Mouse (Mus musculus): Measurements from ENCODE around the gene Trim14. TPM values are rescaled to one million over a fixed set of nuclear protein-coding genes. Genes with fewer than 3 reads are reported as not detected.

Gene Trim14
- total RNA-seq, 2 experiments from 2014 or later = 0.42 to 0.54 TPM

GRCm38 (mm10) chr4:46489028-46489925 is 46.7 kb downstream of the Trim14 start, which contains the start of gene Nans:
TSS of gene Nans (plus strand) at chr4:46489248.
- DNase-seq (ENCODE audit: extremely low spot score in 1 of 2, low spot score in 1 of 2) = peak; percentile 82 to 83

DNA sequence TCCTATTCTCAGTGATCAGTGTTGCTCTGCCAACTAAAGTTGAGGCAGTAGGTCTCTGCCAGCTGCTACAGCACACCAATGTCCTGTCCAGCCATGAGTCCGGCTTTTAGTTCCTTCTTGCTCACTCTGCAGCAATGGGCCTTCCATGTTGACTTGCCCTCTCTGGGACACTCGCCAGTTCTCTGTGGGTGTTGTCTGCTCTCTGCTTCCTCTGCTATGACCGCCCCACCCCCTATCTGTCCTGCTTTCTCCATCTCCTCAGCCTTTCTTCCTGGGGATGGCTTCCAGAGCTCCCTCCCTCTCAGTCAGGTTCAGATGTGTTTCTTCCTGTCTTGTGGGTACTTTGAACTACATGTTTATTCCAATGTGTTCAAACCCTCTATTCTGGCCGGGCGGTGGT is 48.6 kb downstream of the Trim14 start:
- no peak for DNase-seq (ENCODE audit: extremely low spot score in 1 of 2, low spot score in 1 of 2)

DNA sequence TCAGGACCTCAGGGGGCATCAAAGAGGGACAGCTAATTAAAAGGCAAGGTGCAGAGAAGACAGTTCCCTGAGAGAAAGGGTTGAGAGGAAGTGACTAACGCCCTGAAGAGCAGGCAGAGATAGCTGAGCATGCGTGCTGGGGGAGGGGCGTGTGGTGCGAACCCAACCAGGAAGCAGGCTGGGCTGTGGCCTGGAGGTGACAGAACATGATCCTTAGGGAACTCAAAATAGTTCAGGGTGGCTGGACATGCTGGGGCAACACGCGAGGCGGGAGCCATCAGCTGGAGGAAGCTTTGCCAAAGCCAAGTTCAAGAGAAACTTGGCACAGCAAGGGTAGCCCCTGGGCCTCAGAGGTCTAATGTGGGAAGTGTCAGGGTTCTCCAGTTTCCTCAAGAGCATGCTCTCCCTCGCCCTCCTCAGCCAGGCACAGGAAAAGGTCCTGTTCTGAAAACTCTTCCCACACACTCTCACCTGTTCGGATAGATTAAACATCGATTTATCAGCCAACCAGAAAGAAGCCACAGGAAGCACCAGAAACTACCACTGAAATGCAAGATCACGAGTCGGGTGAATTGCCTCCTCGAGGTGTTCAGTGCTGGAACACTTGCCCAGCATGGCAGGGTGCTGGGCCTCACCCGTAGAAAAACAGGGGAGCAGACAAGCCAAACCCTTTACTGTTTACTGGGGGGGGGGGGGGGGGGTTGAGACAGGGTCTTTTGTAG is 50.1 kb downstream of the Trim14 start:
- peak in 1 of 2 experiments; percentile 21 for DNase-seq (ENCODE audit: extremely low spot score in 1 of 2, low spot score in 1 of 2)

DNA sequence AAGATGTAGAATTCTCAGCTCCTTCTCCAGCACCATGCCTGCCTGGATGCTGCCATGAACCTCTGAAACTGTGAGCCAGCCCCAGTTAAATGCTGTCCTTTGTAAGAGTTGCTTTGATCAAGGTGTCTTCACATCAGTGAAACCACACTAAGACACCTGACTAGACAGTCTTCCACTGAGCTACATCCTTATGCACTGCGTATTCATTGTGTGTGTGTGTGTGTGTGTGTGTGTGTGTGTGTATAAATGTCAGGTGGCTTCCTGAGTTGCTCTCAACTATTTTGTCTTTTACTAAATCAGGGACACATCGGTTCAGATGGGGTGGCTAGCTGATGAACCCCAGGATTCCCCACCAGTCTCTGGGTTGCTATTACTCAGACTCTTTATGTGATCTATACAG is 56.9 kb downstream of the Trim14 start:
- no peak for DNase-seq (ENCODE audit: extremely low spot score in 1 of 2, low spot score in 1 of 2)

- no peak for DNase-seq (ENCODE audit: extremely low spot score in 1 of 2, low spot score in 1 of 2)
These were observed 60.8 kb downstream of the Trim14 start for GRCm38 (mm10) chr4:46475101-46475500.

- DNase-seq (ENCODE audit: extremely low spot score in 1 of 2, low spot score in 1 of 2) = no peak
These were observed 70.2 kb downstream of the Trim14 start for GRCm38 (mm10) chr4:46465740-46466139.

DNA sequence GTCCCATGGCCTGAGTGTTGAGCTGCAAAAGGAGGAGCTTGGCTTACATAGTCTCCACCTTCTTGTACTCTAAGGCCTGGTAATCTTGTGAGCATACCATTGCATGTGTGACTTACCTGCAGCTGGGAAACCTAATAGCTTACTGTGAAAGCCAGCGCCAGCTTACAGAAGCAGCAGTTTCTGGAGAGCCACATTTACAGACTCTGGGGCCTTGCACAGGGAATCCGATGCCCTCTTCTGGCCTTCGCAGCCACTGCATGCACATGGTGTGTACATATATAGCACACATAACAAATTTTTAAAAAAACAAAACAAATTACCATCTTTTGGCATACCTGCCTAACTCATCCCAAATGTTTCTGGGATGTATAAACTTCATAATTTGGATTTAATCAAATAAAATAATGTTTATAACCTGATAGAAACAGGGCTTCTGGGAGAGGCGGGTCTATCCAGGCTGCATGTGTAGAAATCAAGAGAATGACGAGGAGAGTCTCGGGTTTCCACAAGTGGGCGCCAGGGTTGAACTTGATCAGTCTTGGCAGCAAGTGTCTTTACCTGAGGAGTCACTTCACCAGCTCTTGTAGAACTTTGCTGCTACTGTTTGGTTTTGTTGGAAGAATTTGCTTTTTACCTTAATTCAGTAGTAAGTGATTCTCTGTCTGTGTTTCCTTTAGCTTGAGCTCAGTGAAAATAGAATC is 72.7 kb downstream of the Trim14 start:
- DNase-seq (ENCODE audit: extremely low spot score in 1 of 2, low spot score in 1 of 2) = no peak

DNA sequence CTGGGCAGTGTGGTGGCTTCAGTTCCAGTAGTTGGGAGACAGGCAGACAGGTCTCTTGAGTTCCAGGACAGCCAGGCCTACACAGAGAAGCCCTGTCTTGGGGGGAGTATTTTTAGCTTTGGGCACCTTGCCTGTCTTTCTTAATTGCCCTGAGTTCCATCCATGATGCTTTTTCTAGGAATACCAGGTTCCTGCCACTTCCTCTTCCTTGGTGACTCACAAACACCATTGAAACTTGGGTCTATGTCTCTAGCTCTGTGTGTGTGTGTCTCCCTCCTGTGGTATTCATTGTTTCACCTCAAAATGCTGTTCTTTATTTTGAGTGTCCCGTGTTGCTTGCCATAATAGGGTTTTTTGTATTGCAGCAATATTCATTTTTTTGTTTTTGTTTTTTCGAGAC is 77.5 kb downstream of the Trim14 start:
- no peak for DNase-seq (ENCODE audit: extremely low spot score in 1 of 2, low spot score in 1 of 2)

DNA sequence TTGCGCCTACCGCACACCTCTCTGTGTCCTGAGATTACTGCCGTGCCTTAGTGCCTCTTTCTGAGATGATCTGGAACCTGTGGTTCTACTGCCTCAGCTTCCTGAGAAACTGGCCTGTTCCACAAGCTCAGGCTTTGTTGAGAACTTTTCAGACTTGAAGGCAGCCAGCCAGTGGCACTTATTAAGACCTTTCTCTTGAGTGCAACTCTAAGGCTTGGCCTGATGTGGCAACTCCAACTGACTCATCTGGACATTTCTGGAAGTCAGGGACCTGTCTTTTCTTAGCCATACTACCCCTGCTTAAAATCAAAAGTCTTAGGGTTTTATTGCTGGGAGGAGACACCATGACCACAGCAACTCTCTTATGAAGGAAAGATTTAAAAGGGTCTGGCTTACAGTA is 78.8 kb downstream of the Trim14 start:
- no peak for DNase-seq (ENCODE audit: extremely low spot score in 1 of 2, low spot score in 1 of 2)

- no peak for DNase-seq (ENCODE audit: extremely low spot score in 1 of 2, low spot score in 1 of 2)
These were observed 79.2 kb downstream of the Trim14 start for GRCm38 (mm10) chr4:46456762-46457161.

DNA sequence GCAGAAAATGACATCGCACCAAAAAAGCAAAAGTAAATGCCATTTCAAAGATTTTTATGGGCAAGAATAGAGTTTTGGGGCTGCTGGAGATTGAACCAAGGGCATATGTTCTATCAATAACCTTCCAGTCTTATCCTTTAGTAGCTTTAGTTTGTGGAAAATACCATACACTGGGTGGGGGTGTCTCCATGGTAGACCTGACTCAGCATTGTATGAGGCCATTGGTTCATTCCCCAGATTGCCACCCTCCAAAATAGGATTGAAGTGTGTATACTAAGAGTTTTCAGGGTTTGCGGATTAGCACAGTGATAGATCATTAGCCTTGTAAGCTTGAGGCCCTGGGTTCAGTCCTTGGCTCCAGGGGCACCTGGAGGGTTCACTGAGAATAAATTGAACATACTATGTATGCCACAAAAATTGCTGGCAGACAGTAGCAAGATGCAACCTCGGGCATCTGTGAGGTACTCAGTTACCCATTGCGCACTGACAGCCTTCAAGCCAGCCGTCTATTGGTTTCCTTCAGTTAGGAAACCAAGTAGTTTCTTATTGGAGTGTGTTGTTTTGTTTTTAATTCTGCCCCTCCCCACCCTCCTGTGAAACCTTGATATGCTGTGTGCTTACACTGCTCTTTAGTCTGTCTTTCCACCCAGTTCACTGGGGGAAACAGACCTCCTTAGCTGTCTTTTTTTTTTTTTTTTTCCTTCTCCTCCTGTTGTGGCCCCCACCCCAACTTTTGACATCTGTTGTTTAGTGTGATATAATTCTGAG is 81.7 kb downstream of the Trim14 start:
- DNase-seq (ENCODE audit: extremely low spot score in 1 of 2, low spot score in 1 of 2) = no peak

- DNase-seq (ENCODE audit: extremely low spot score in 1 of 2, low spot score in 1 of 2) = no peak
These were observed 82.9 kb downstream of the Trim14 start for GRCm38 (mm10) chr4:46452855-46453719.

DNA sequence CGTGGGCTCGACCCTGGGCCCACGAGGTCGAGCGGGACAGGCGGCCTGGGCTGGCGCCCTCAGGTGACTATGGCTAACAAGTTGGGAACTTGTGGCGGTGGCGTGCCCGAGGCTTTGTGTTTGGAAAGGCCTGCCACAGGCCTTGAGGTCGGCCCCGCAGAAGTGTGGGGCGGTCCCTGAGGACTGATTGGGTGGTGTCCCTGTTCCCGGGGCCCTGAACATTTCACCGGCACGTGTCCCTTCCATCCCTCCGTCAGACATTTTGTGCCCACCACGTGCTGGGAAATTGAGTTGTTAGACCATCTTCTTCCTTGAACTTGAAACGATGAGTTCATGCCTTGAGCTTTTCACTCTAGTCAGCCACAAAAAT is 83.5 kb downstream of the Trim14 start:
- DNase-seq (ENCODE audit: extremely low spot score in 1 of 2, low spot score in 1 of 2) = peak; percentile 27 to 40

DNA sequence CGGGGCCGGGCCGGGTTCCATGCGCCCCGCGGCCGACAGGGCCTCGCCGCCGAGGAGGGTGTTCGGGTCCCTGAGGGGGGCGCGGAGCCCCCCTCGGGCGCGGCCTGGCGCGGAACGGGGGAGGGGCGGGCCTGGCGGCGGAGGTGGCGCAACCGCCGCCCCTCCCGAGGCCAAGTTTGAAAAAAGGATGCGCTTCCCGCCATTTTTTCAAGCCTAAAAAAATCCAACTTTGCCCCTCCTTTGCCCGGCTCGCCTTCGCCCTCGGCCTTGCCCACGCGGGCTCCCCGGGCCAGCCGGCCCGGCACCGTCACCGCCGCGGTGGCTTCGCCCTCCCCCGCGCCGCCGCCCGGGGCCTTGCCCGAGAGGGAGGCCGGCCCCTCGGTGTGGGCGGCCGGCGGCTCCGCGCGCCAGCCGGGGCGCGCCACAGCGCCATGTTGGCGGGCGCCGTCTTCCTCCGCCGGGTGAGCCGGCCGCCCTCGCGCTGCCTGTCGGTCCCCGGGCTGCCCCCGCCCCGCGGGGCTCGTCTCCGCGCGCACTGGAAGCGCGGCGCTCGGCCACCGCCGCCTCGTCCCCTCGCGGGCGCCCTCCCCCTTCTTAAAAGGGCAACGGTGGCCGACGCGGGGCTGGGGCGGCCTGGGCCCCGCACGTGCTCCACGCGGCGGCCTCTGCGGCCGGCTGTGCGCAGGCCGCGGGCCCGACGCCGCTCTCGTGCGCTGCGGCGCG is 84.0 kb downstream of the Trim14 start:
- DNase-seq (ENCODE audit: extremely low spot score in 1 of 2, low spot score in 1 of 2) = peak; percentile 44 to 70

GRCm38 (mm10) chr4:46451240-46451757 is 84.6 kb downstream of the Trim14 start:
- DNase-seq (ENCODE audit: extremely low spot score in 1 of 2, low spot score in 1 of 2) = peak; percentile 58 to 74

DNA sequence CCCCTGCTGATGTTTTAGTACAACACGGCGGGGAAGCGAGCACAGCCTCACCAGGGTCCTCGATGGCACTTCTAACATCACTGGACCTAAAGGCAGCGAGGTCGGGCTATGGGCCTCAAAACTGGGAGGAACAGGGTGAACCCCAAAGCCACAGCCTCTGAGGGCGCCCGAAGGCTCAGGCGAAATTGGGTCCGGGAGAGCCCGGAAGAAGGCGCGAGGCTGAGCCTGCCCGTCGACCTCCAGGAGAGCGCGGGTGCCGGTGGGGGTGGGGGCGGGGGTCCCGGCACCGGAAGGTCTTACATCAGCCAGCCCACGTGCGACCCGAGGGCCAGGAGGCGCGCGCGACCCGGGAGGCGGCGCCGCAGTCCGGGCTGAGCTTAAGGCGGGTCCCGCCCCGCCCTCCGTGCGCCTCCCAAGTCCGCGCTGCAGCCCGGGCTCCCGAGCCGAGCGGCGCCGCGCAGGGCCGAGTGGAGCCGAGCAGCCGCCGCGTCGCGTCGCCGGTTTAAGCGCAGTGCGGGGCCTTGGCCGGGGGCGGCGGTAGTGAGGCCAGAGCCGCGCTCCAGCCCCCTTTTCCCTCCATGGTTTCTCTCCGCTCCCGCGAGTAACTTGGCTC is 85.3 kb downstream of the Trim14 start, which contains the start of gene Anp32b:
Gene Anp32b (plus strand): TSS at position 384 of the 613 bp plus-strand sequence.
- peak; percentile 92 to 94 for DNase-seq (ENCODE audit: extremely low spot score in 1 of 2, low spot score in 1 of 2)

GRCm38 (mm10) chr4:46450020-46450518 is 85.9 kb downstream of the Trim14 start:
- DNase-seq (ENCODE audit: extremely low spot score in 1 of 2, low spot score in 1 of 2) = no peak

GRCm38 (mm10) chr4:46448886-46449285 is 87.1 kb downstream of the Trim14 start:
- DNase-seq (ENCODE audit: extremely low spot score in 1 of 2, low spot score in 1 of 2) = no peak

Data from layer of hippocampus, postnatal 25 days (tissue).